Mouse (Mus musculus) stomach, postnatal 0 days (tissue): Measurements from ENCODE around the gene Olfr64. TPM values are rescaled to one million over a fixed set of nuclear protein-coding genes. Genes with fewer than 3 reads are reported as not detected.

ENCODE experiments used
- ATAC-seq: fragments of 200-750 bp; cut with Nextera tagmentation; 2 replicates; pipeline ENCODE4 v1.8.0; 2017; ENCODE audit not compliant: low FRiP score, low TSS enrichment
- DNase-seq: peaks from one replicate; pipeline ENCODE4 v3.0.0-alpha.2; 2016; ENCODE audit warnings: low spot score
- H3K27ac ChIP-seq: fragments of 300-500 bp; sonication (generic); replicated peaks from 2 replicates; pipeline ENCODE4 v1.5.1; 2014; ENCODE audit warnings: mild to moderate bottlenecking, control low read depth
- H3K27me3 ChIP-seq: fragments of 300-500 bp; sonication (generic); 2 replicates; pipeline ENCODE4 v1.6.1; 2014; ENCODE audit warnings: low read length; ENCODE audit not compliant: control insufficient read depth, insufficient read depth
- H3K36me3 ChIP-seq: fragments of 300-500 bp; sonication (generic); 2 replicates; pipeline ENCODE4 v1.6.1; 2014; ENCODE audit warnings: low read length, mixed read lengths; ENCODE audit not compliant: control insufficient read depth, insufficient read depth
- H3K4me1 ChIP-seq: fragments of 300-500 bp; sonication (generic); replicated peaks from 2 replicates; pipeline ENCODE4 v1.6.1; 2014; ENCODE audit warnings: antibody characterized with exemption; ENCODE audit not compliant: control insufficient read depth, insufficient read depth
- H3K4me2 ChIP-seq: fragments of 300-500 bp; sonication (generic); replicated peaks from 2 replicates; pipeline ENCODE4 v1.6.1; 2014; ENCODE audit warnings: low read depth, mild to moderate bottlenecking, control low read depth, moderate library complexity
- H3K4me3 ChIP-seq: fragments of 300-500 bp; sonication (generic); 2 replicates; pipeline ENCODE4 v1.5.1; 2014; ENCODE audit warnings: low read depth, low read length, control low read depth
- H3K9ac ChIP-seq: fragments of 300-500 bp; sonication (generic); 2 replicates; pipeline ENCODE4 v1.6.1; 2014; ENCODE audit warnings: mild to moderate bottlenecking, low read length, control low read depth, mixed read lengths
- H3K9me3 ChIP-seq: fragments of 300-500 bp; sonication (generic); 2 replicates; pipeline ENCODE4 v1.6.1; 2016; ENCODE audit warnings: low read length; ENCODE audit not compliant: control insufficient read depth
- CTCF ChIP-seq: IDR thresholded peaks from 2 replicates; pipeline ENCODE4 v1.5.1; 2016; ENCODE audit warnings: antibody characterized with exemption, low read depth, mild to moderate bottlenecking, moderate library complexity
- EP300 ChIP-seq: optimal IDR thresholded peaks from 2 replicates; pipeline ENCODE3; 2016; ENCODE audit warnings: antibody characterized with exemption
- WGBS: fragments of 180-500 bp; shearing (Covaris S2); extraction: QIAGEN DNeasy Blood & Tissue Kit; methylation state at CpG from one replicate; pipeline ENCODE4 v1.1.7; 2014; 5-methylcytosine and 5-hydroxymethylcytosine counted together
- polyA plus RNA-seq: library from polyadenylated mRNA; unstranded; fragments of >200 nt; fragmentation: Nextera tagmentation; extraction: Ambion mirVana; gene quantifications from 2 replicates; pipeline ENCODE4 v1.2.1, GENCODE M21; 2015

Gene Olfr64
- polyA plus RNA-seq, 1 experiment from 2014 or later, result not detected

DNA sequence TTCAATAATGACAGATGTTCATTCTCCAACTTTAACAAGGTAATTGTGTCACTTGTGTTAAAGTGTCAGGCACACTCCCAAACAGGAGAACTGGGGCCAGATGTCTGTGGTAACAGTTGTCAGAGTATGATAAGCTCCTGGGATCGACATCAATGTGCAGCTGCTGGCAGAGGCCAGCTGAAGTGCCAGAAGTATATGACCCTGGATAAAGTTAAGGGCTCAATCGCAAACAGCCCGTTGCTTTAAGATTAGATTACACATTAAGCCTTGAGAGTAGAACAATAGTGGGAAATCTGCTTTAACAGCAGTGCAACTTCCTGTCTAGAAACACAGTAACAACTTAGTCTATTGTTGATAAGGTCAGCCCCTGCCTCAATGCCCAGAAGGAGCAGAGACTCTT, 15.8 kb upstream of the Olfr64 start:
- ATAC-seq (no peak; the same call in 1 of the 2 replicates), DNase-seq (no peak)
- Histone ChIP-seq H3K36me3 (no peaks in the 10 kb centered on the region), H3K4me1 (no peaks in the 10 kb centered on the region), H3K4me3 (no peak overlapping the region), H3K27ac (no peak overlapping the region), H3K4me2 (no peak overlapping the region), H3K9me3 (no peaks in the 10 kb centered on the region), H3K9ac (no peak overlapping the region), H3K27me3 (no peaks in the 10 kb centered on the region)
- 17% methylated on average over 3 of the region's 3 CpGs for WGBS
- TF ChIP-seq EP300 (no peak), CTCF (no peak)

DNA sequence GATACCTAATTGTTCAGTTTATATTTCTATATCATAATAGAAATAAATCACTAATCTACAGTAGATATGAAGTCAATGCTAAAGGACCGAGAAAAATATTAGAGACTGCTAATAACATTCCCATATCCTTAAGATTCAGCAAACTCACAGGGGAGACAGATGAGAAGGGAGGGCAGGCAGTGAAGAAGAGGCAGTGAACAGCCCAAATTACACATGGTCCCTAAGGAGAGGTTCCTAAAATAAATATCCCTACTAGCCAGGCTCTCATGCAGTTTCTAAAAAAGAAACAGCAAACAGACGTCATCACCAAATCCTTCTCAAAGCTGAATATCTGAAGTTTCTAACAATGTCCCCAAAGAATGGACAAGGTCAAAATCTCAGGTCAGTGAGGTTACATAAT, 8.9 kb upstream of the Olfr64 start, which contains the start of gene Olfr65:
Gene Olfr65 (plus strand): TSS at position 301 of the 400 bp plus-strand sequence.
- no peaks in the 10 kb centered on the region for H3K36me3 ChIP-seq
- WGBS, result 70% methylated on average over 2 of the region's 2 CpGs
- no peak within 1 kb of the TSS for H3K4me2 ChIP-seq
- no peak within 1 kb of the TSS for H3K9ac ChIP-seq
- no peak within 1 kb of the TSS for H3K27ac ChIP-seq
- H3K4me1 ChIP-seq, result no peaks in the 10 kb centered on the region
- H3K4me3 ChIP-seq, result no peak within 1 kb of the TSS
- no peaks in the 10 kb centered on the region for H3K27me3 ChIP-seq
- DNase-seq (no peak), ATAC-seq (no peak)
- TF ChIP-seq EP300, result no peak
- TF ChIP-seq CTCF, result no peak
- no peaks in the 10 kb centered on the region for H3K9me3 ChIP-seq

DNA sequence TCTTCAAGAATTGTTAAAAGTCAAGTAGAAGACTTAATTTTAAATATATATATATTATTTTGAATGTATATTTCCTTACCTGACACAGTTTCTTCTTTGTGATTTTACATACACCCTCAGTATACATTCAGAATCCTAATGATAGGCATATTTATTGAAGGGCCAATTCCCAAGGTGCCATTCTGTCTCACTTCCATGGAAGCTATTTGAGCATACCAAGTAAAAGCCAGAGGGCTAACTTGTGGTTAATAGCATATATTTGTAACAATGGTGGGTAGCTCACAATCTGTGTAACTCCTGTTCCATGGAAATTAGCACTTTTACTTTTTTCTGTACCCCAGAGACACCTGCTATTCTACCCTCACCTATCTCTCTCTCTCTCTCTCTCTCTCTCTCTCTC, 8.1 kb downstream of the Olfr64 start, which contains the start of gene Olfr66:
Gene Olfr66 (minus strand): TSS at position 101 of the 400 bp plus-strand sequence.
- no peaks in the 10 kb centered on the region for H3K27me3 ChIP-seq
- H3K27ac ChIP-seq, result no peak within 1 kb of the TSS
- H3K9ac ChIP-seq, result no peak within 1 kb of the TSS
- no peak for ATAC-seq
- no peaks in the 10 kb centered on the region for H3K4me1 ChIP-seq
- no peak for DNase-seq
- no peaks in the 10 kb centered on the region for H3K9me3 ChIP-seq
- TF ChIP-seq CTCF (no peak), EP300 (no peak)
- H3K4me2 ChIP-seq, result no peak within 1 kb of the TSS
- H3K4me3 ChIP-seq, result no peak within 1 kb of the TSS
- no peaks in the 10 kb centered on the region for H3K36me3 ChIP-seq

DNA sequence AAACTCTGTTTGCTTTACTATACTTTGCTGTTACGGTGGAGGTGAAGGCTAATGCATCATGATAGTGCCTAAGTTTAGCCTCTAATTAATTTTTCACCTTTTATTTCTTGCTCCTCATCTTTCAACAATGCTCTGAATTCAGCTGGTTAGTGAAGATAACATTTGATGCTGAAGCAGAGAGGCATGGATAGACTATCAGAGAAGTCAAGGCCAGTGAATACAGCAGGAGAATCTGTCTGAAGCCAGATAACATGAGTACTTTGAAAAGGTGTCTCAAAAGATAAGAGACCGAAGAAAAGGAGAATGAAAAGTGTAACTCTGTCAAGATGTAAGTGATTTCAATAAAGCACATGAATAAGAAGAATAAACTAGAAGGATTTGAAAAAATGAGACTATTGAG, 17.2 kb downstream of the Olfr64 start:
- no peak overlapping the region for H3K4me2 ChIP-seq
- no peaks in the 10 kb centered on the region for H3K27me3 ChIP-seq
- H3K27ac ChIP-seq, result no peak overlapping the region
- DNase-seq, result no peak
- no peaks in the 10 kb centered on the region for H3K9me3 ChIP-seq
- 67% methylated on average over 2 of the region's 2 CpGs for WGBS
- H3K36me3 ChIP-seq, result no peaks in the 10 kb centered on the region
- ATAC-seq, result no peak
- no peaks in the 10 kb centered on the region for H3K4me1 ChIP-seq
- H3K9ac ChIP-seq, result no peak overlapping the region
- no peak overlapping the region for H3K4me3 ChIP-seq
- no peak for TF ChIP-seq CTCF
- TF ChIP-seq EP300, result no peak

DNA sequence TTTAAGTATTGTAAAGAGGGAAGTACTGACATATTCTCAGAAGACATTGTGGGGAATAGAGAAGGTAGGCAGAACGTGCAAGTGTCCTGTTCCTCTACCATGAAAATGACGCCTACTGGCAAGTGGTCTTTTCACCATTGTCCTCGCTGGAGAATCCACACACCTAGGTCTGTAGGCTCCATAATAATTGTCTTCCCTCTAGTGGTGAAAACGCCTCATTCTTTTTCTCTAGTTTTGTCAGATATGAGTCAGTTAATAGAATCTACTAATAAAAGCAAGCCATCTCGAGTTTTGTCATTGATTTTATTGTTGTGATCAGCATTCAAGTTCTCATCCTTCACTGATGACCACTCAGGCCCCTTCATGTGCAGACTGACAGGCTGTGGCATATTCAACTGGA, 19.8 kb downstream of the Olfr64 start:
- TF ChIP-seq CTCF, result 0 out of 2 replicates have a peak, but pooled peaks have one; percentile 17
- TF ChIP-seq EP300, result no peak
- Histone ChIP-seq H3K4me3 (no peak overlapping the region), H3K27ac (no peak overlapping the region), H3K36me3 (no peaks in the 10 kb centered on the region), H3K9me3 (no peaks in the 10 kb centered on the region), H3K4me2 (no peak overlapping the region), H3K4me1 (no peaks in the 10 kb centered on the region), H3K9ac (no peak overlapping the region), H3K27me3 (no peaks in the 10 kb centered on the region)
- ATAC-seq (no peak), DNase-seq (no peak)
- WGBS, result 43% methylated on average over 5 of the region's 5 CpGs

DNA sequence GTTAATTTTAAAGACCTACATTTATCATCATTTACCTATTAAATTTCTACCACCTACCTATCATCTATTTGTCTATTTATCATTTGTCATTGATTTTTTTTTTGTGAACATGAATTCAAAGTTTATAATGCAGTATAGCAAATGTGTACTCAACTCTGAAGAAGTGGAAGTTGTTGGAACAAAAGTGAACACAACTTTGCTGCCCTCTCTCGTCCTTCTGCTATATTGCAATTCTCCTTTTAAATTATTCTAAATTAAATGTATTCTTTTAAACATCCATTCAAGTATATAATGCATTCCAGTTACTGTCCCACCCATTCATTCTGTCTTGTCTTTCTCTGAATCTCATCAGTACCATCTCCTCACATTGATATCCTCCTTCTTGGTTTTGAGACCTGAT, 21.2 kb downstream of the Olfr64 start:
- Histone ChIP-seq H3K9ac (no peak overlapping the region), H3K4me2 (no peak overlapping the region), H3K27ac (no peak overlapping the region), H3K27me3 (no peaks in the 10 kb centered on the region), H3K36me3 (no peaks in the 10 kb centered on the region), H3K4me3 (no peak overlapping the region), H3K9me3 (no peaks in the 10 kb centered on the region), H3K4me1 (no peaks in the 10 kb centered on the region)
- ATAC-seq (no peak), DNase-seq (no peak)
- 2% methylated on average over 1 of the region's 1 CpGs for WGBS
- TF ChIP-seq CTCF (peak; percentile 62), EP300 (no peak)
